Mouse (Mus musculus) brain, embryonic 14.5 days (tissue): ENCODE measurements around the gene Gm2a. TPM values are rescaled to one million over a fixed set of nuclear protein-coding genes. Genes with fewer than 3 reads are reported as not detected.

ENCODE experiments used
- DNase-seq: peaks from one replicate; pipeline ENCODE4 v3.0.0-alpha.2; 2011; ENCODE audit warnings: low read depth
- CTCF ChIP-seq: fragments of 200-500 bp; IDR thresholded peaks from 2 replicates; pipeline ENCODE4 v1.5.1; 2012; ENCODE audit warnings: inconsistent platforms, mild to moderate bottlenecking, moderate library complexity, borderline replicate concordance; ENCODE audit not compliant: insufficient read depth, insufficient read length; ENCODE audit errors: extremely low read depth
- POLR2A ChIP-seq: fragments of 200-500 bp; IDR thresholded peaks from 2 replicates; pipeline ENCODE4 v1.6.1; 2012; ENCODE audit warnings: mild to moderate bottlenecking, inconsistent platforms, borderline replicate concordance; ENCODE audit not compliant: poor library complexity, insufficient read depth, insufficient read length, severe bottlenecking; ENCODE audit errors: extremely low read depth
- polyA plus RNA-seq: library from polyadenylated mRNA; depleted of rRNA; stranded (reverse); fragments of >200 nt; gene quantifications from 2 replicates; pipeline ENCODE4 v1.2.3, GENCODE M21; 2012; rRNA removed

Gm2a gene
- polyA plus RNA-seq, 1 experiment, result 11.5 TPM

DNA sequence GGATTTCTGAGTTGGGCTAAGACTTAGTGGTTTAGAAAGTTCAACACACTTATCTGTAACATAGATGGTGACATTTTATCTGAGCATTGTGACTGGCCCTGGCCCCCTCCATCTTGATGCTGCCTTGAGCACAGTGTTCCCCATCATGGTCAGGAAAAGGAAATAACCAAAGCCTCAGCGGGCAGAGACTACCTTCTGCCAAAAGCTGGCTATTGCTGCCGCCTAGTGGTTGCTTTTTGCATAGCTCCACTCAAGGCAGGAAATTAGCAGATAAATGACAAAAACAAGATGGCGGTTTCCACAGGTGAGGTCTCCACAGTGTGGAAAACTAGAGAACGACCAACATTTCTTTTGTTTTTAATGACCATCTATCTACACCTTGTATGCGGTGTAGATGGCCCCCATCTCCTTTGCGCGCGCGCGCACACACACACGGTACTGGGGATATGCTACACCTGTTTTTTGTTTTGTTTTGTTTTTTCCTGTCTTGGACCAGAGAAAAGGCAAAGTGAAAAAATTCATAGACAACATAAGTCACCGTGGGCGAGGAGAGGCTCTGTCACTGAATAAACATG, 61.0 kb downstream of the Gm2a start:
- TF ChIP-seq CTCF (peak; percentile 83; the same call in 1 of the 2 replicates), POLR2A (no peak)
- DNase-seq, result peak; percentile 76

Other genes starting within 250 kb of the Gm2a start
- 6.5 and 7.6 TPM in 2 replicates for gene Lyrm7, start 237.2 kb upstream of the Gm2a start, polyA plus RNA-seq
- gene Hint1, start 231.7 kb upstream of the Gm2a start, polyA plus RNA-seq, result 711 and 924 TPM in 2 replicates
- 5.8 and 14.6 TPM in 2 replicates for gene Gpx3, start 195.7 kb upstream of the Gm2a start, polyA plus RNA-seq
- gene Tnip1, start 135.2 kb upstream of the Gm2a start, polyA plus RNA-seq, result 13.3 and 16.0 TPM in 2 replicates
- gene Anxa6, start 64.7 kb upstream of the Gm2a start, polyA plus RNA-seq, result 33.2 and 47.6 TPM in 2 replicates
- 0.23 and 0.34 TPM in 2 replicates for gene Ccdc69, start 20.0 kb upstream of the Gm2a start, polyA plus RNA-seq
- gene Slc36a3, start 53.6 kb downstream of the Gm2a start, polyA plus RNA-seq, result not detected in 2 replicates
- gene Slc36a2, start 87.0 kb downstream of the Gm2a start, polyA plus RNA-seq, result 0.09 and 0.85 TPM in 2 replicates
- gene Slc36a1, start 106.2 kb downstream of the Gm2a start, polyA plus RNA-seq, result 13.7 and 22.1 TPM in 2 replicates
- 0.18 and 0.51 TPM in 2 replicates for gene Fat2, start 238.4 kb downstream of the Gm2a start, polyA plus RNA-seq